Mouse (Mus musculus): ENCODE measurements at regions not wholly inside any gene's neighbourhood (a gene's known extent, or its start where the extent isn't known, plus 50 kb on each side); places are given as distances from the start of the nearest gene placed in this dataset.

DNA sequence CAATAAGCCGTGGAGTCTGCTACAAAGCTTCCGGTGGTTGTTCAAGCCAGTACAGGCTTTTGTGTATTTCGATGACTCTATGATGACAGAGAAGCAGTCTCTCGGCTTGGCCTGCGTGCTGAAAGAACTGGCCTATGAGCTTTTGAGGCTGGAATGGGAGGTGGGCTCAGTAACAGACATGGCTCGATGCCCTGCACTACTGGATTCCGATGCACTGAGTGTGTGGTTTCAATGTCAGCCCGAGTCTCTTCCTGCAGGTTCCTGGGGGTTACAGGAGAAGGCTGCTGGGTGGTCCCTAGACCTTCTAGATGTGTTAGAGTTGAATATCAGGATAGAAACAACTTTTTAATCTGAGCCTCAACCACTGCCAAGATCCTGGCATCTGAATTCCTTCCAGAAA lies 53.2 kb downstream of the Gm815 start:
- DNase-seq (ENCODE audit: low spot score in 2 of 2), result no peak

DNA sequence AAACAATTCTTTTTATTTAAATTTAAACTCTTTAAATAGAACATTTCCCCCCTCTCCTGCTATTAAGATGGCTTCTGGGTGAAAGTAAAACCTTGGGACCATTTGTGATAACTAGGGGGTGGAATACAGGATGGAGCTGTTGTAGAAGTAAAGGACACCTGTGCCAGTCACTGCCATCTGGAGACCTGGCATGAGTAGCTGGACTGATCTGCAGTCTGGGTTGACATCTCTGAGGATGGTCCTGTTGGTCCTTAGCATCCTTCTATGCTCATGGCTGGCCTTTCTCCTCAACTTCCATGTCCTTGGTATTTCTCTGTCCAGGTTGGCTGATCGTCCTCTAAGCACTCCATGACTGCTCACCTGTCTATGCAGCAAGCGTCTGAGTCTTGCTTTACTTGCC lies 58.3 kb downstream of the Gm815 start:
- no peak for DNase-seq (ENCODE audit: low spot score in 2 of 2)

DNA sequence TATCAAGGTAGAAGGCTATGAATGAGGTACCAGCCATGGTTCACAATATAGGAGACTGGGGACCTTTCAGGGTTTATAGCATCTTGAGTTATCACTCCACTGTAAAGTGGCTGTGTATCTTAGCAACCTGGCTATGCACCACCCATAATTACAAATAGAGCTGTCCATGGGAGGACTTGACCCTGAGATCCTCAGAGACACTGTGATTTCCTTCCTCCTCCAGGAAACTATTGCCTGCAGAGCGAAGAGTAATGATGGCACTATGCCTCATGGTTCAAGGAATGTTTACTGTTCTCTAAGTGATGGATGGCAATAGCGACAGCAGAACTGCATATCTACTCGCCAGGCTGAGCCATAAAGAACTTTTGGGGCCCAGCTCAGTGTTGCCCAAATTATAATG lies 60.9 kb downstream of the Gm815 start:
- DNase-seq (ENCODE audit: low spot score in 2 of 2), result no peak

DNA sequence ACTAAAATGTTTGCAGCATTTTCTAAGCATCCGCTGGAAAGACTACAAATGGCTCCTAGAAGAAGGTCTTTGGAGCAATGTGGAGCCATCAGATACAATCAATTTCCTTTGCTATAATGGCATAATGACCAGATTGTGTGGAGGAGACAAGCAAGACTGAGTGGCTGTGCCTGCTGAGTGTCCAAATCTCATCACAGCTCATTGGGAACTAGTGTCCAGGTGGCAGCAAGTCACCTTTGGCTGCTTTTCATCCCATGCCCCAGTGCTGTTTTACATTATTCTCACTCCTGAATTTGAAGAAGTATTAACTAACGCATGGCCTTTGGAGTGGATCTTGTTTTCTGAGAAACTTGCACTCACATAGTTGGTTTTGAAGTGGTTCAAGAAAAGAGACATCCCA lies 62.8 kb downstream of the Gm815 start:
- no peak for DNase-seq (ENCODE audit: low spot score in 2 of 2)

DNA sequence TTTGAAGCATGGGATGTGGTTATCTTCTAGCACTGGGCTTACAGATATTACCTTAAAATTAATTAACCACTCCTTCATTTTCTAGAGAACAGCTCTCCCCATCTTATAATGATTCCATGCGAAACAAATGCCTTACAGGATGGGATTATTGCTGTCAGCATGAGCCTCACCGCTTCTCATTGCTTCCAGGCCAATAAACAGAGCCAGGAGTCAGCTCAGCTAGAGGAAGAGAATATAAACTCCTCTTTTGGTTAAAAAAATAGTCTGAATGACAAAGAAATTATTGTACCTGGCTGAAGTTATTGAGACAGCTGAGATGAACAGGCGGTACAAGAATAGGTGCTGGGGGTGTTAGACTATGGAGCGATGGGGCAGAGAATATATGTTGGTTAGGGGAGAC lies 63.5 kb downstream of the Gm815 start:
- no peak for DNase-seq (ENCODE audit: low spot score in 2 of 2)

DNA sequence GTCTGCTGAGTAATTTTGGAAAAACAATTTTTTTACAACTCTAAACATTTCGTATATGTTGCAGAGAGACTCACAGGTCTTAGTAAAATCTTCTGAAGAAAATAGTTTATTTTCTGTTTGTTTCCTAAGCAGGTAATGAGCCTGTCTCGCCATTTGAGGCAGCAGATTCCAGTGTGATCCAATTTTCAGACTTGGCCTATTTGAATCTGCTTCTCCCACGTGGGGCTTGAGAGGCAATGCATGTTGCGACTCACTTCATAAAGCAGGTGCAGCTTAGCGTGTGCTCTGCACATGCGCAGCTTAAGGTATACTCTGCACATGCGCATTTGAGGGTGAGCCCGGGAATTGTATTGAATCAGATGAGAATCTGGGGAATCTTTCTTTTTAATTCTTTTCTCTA lies 67.7 kb downstream of the Gm815 start:
- no peak for DNase-seq (ENCODE audit: low spot score in 2 of 2)

DNA sequence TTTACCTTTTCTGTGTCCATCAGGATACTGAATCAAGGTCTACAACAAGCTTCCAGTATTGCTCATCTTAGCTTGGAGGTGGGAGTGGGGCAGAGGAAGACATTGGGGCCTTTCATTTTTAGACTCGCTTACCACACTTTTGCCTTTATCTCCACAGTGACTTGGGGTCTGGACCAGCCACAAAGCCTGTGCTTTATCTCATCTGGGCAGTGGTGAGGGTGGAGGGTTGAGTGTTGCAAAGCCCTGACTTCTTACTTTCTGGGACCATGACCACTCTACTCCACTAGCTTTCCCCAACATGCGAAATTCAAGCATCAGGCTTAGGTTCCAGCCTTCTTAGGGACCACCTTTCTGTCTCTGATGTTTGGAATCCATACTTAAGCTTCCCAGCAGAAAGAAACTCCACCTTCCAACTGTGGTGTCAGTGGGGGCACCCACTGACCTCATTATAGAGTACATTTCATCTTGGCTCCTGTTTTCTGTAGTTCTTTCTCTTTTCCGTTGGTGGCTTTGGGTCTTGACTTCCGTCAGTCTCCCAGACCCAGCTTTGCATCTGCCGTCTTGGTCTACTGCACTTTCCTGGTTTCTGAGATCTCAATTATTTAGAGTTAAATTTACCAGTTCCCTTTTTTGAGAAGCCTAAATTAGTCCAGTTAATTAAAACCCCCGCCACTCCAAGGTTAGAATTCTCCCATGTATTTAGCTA lies 80.5 kb downstream of the Gm815 start:
- no peak for DNase-seq (ENCODE audit: low spot score in 2 of 2)

DNA sequence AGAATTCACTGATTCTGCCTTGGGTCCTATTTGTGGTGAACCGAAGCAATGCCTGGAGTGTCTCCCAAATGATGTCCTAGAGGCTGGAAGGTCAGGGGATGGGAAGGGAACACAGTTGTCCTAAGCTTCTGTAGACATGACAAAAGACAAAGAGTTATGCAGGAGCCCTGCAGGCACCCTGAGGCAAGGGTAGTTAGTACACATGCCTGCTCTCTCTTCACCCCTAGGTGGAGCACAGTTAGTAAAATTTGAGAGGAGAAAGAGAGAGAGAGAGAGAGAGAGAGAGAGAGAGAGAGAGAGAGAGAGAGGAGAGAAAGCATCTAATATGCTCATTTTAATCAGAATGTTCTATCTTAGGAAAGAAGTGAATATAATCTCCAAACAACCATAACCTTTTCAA lies 87.4 kb downstream of the Gm815 start:
- DNase-seq (ENCODE audit: low spot score in 2 of 2), result no peak

DNA sequence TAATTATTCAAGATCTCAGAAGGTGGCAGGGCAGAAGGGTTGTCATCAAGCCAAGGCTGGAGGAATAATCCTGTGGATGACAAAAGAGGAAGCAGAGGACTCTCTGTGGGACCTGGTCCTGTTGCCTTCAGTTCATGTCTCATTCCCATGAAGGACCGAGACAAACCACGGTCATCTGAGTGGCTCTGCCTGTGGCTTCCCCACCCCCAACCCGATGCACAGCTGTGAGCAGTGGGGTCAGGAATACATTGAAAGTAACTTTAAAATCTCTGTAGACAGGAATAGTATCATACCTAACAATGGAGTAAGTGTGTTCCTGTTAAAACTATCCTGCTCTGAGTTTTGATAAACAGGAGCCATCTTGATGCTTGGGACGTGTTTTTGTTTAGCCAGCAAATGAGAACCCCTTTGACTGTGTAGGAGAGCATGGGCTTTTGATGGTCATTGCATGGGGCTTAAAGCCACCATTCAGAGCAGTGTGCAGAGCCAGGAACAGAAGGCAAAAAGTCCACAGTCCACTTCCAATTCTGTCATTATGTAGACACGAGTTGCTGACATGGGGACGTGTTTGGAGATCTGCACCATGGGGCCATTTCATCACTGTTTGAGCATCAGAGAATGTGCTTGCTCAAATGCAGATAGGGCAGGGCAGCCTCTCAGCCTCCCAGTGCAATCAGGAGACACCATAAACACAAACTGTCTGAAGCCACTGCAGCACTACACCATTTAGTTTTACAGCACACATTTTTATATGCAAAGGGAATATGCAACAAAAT lies 88.3 kb downstream of the Gm815 start:
- no peak for DNase-seq (ENCODE audit: low spot score in 2 of 2)

DNA sequence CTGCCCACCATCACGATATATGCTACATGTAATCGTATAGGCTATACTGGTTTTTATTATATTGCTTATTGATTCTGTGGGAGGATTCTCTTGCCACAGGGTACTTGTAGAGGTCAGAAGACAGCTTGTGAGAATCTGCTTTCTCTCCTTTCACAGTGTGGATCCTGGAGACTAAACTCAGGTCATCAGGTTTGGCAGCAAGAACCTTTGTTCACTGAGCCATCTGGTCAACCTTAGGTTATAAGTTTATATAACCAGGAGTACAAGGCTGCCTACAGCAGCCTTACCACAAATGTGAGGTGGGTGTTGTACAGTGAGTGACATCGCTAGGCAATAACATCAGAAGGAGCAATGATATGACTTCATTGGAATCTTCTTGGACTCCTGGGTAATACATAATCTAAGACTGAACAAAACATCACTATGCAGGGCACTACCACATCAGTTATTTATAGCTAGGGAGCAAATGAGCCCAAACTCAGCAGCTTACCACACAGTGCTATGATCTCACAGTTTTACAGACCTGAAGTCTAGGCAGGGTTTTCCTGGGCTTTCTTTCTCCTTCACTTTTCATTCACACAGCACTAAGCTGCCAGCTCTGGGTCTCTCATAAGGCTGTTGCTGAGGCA lies 89.0 kb downstream of the Gm815 start:
- no peak for DNase-seq (ENCODE audit: low spot score in 2 of 2)

DNA sequence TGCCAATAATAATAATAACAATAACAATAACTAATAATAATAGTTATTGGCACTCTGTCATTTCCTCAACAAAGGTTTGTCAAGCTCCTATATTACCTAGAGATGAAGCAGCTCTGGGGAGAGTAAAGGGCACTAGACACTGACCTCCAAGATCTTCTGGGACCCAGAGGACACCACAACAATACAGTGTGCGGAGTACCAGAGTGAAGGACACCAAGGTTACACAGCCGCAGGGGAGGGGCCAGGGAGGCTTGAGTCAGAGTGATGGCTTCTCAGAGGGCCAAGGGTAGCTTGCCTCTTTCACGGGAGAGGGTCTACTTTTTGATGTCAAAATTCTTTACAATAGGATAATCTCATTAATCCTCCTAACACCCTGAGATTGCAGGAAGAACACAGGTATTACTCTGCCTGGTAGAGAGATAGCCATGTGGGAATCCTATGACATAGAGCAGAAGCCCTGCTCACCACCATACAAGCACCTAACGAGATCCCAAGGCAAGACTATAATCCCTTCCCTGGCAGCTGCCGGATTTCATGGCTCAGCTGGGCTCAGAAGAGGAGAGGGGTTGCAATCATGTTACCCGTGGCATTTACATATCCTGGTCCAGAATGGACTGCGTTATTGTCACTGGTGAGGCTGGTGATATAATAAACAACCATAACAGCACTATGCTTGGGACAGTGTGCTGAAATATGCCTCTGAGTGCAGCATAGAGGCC lies 91.1 kb downstream of the Gm815 start:
- DNase-seq (ENCODE audit: low spot score in 2 of 2), result no peak

DNA sequence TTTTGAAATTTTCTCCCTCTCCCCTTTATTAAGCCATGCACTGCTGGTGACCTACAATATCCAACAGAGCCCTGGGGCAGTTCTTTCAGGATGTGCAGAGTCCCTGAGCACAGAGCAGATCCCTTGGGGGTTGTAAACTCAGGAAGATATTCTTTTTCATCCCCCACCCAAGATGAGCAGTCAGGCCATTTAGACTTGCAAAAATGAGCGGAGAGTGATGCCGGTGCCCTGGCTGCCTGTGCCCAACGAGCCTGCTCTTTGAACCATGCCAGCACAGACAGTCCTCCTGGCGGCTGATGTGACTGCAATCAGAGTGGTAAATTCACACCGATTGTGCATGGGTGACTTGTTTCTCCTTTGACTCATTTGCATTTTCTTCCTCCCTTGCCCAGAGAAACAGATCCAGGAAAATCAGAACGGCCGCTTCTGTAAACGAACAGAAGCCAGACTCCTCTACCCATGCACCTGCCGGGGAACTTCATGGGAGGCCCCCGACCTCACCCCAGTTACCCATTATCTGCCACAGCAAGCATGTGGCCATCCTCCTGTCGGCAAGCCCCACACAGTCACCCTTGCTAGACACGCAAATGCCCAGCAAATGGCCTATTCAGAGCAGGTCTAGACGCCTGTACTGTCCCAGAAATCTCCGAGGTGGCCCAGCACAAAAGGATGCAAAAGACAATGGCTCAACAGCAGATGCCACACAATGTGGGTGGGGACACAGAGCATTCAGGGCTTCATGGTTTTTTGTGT lies 92.4 kb downstream of the Gm815 start:
- no peak for DNase-seq (ENCODE audit: low spot score in 2 of 2)

DNA sequence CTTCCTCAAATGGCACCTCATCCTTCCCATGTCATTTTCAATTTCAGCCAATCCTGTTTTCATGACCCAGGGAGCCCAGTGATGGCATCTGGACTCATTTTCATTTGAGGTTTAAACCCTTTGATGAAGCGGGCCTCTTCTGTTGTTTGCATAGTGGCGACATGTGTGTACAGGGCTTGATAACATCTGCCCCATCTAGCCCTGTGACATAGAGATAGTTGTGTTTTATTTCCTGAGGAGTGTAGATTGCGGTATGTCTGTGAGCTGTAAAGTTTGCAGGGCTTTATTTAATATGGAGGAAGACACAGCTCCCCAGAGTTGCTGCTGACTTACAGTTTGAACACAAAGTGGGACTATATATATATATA lies 92.9 kb downstream of the Gm815 start:
- DNase-seq (ENCODE audit: low spot score in 2 of 2), result no peak

DNA sequence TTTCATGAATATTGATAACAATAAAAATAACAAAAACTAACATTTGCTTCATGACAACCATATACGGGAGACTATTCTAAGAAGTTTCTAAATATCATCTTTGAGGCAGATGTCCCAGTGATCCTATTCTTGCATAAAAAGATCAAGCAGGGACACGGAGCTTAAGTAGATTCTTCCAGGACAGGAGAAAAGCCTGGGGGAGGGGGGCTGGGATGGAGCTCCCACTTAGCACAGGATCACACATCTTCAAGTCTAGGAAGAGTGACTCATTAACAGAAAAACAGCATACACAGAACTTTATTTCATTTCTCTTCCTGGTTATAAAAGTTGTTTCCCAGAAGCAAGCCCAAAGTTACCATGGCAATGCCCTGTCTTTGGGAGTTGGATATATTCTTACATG lies 93.6 kb downstream of the Gm815 start:
- DNase-seq (ENCODE audit: low spot score in 2 of 2), result no peak

DNA sequence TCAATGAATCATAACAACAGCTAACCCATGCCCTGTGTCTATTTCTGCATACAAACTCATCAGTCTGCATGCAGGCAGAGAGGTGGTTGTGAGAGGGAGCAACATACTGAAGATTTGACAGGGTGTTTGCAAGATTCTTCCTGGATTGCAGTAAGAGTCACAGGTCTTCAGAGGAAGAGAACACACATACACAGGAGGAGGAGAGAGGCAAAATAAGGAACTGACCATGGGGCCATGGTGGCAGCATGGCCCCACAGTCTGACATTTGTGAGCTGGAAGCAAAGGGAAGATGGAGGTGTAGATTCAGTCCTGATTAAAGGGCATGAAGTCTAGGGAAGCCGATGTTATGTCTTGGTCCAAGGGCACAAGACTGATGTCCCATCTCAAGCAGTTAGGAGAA lies 101.0 kb downstream of the Gm815 start:
- DNase-seq (ENCODE audit: low spot score in 2 of 2), result no peak

DNA sequence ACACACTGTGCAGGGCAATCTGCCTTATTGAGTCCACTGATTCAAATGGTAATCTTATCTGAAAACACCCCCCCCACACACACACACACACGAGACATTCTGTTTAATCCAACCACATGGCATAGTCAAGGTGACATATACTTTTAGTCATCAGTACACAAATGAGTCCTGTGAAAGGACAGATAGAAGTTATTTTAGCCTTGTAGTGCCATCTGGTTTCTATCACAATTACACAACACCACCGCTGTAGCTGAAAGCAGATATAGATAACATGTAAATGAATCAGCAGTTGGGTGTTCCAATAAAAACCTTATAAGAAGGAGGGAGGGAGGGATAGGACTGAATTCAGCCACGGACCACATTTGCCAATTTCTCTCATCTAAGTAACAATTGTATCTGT lies 101.5 kb downstream of the Gm815 start:
- no peak for DNase-seq (ENCODE audit: low spot score in 2 of 2)

DNA sequence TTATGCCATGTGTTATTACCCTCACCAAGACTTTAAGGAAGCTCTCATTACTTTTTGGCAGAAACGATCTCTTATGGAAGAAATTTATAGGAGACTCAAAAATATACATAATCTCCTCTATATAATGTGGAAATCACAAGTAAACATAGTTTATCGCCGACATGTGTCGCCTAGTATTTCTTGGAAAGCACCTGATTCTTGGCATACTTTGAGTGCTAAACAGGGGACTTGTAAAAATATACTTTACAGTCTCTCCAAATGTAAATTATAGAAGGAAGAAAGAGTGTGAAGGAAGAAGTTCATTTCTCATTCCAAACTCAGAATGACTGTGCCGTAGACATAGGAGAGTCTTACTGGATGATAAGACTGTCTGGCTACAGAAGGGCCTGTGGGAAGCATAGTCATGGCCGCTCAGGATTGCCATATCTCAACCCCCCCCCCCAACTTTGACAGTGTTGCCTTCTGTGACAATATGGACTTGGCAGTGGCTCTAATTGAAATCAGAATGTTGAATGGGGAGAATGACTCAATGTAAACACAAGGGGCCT lies 102.3 kb downstream of the Gm815 start:
- DNase-seq (ENCODE audit: low spot score in 2 of 2), result no peak

DNA sequence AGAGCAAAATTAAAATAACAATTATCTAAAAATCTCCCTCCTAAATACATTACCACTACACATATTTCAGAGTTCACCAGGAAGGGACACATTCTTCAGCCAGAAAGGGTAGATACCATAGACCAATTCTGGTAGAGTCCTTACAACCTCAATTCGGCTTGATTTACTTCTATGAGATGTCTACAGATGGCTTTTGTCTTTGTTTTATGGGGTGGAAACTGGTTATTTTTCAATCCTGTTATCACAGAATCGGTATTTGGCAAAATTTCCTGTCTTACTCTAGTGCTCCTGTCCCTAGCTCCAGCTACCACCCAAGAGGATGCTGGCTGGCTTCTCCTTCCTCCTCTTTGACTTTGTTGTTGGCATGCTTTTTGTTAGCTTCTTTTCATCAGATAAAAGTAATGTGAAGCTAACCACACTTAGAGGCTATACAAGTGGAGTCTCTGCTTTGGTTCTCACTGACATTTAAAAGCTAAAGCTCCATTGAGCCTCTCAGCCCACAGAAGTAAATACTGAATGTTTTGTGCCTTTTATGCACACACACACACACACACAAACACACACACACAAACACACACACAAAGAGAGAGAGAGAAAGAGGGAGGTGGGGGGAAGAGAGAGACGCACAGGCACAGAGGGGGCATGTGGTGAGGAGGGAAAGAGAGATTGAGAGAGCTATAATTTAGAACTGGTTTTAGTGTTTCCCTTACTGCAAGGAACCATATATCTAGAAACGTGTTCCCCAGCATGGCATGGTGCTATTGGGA lies 109.1 kb downstream of the Gm815 start:
- DNase-seq (ENCODE audit: low spot score in 2 of 2), result no peak

DNA sequence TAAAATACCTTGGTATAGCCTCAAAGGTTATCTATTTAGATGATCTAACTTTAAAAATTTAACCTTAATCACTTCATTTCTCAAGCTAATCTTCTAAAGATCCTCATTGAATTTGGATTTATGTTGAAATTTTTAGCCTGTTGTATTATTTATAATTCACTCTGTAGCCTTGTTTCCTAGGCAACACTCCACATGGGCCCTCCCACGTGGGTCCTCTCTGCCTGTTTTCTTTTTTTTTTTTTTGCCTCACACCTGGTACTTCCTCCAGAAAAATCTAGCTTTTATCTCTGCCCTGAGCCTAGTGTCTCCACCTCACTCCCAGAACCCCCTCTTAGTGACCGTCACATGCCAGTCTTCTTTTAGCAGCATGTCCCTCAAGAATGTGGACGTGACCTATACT lies 113.9 kb downstream of the Gm815 start:
- DNase-seq (ENCODE audit: low spot score in 2 of 2), result no peak

DNA sequence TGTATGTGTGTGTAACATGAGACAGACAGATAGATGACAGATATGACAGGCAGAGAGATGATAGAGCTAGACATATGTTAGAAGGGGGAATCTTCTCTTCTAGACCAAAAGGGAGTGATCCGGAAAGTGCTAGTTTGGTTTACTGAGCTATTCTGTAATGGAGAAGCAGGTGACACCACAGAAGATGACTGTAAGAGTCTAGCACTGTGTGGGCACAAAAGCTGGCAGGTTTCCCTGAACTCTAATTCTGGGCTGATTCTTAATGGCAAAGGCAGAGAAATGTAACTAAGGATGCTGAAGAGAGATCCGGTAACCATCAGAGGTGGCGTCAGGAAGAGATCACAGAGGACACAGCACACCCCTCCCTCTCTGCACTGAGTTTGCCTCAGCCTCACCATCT lies 136.2 kb downstream of the Gm815 start:
- no peak for DNase-seq (ENCODE audit: low spot score in 2 of 2)

DNA sequence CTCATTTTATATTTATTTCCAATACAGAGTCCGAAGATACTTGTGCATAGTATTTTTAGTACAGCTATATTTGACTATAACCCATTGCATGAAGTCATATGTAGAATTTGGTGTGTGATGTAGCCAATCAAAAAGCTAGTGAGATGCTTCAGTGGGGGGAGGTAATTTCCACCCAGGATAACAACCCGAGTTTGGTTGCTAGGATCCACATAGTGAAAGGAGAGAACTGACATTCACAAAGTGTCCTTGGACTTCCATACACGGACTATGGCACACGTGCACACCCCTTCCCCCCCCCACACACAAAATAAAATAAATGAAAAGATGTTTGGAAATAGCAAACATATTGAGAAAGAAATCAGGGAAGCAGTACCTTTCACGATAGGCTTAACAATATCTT lies 137.2 kb downstream of the Gm815 start:
- no peak for DNase-seq (ENCODE audit: low spot score in 2 of 2)
